Mouse (Mus musculus): Measurements from ENCODE around the gene Prima1.

- TF ChIP-seq POLR2A (IDR thresholded peaks at IDR 0.05; ENCODE audit: low read depth, low read length) (no peak), CTCF (IDR thresholded peaks at IDR 0.05; ENCODE audit: extremely low read depth, insufficient read length, insufficient replicate concordance, low read depth, low read length) (no peak)
Observed at GRCm38 (mm10) chr12:103283411-103283810, 41.5 kb upstream of the Prima1 start.
